Mouse (Mus musculus) T-helper 17 cell (primary cell): ENCODE results near the gene Gsk3a.

Experiments
- in situ Hi-C, 2 experiments: fragments of 300-600 bp; cut with MboI, MseI; formaldehyde crosslinking; loops; 1 replicate in 1 of 2; 2 replicates in 1 of 2; pipeline ENCODE4 v1.15.1; 2025; ENCODE audit warnings: high pct_unique_total_duplicates in 2 of 2

Gsk3a gene

GRCm38 (mm10) chr7:25237249-25238014 is at the start of gene Gsk3a:
TSS of gene Gsk3a (minus strand) at chr7:25237851.
- in situ Hi-C loops, result no loop called here

- in situ Hi-C loops, result loop anchor here in 1 of 2 experiments (10.0 kb wide), 1 partner anchor 62 kb away; the partner anchor contains the start of genes Dedd2 and Zfp526
Observed at GRCm38 (mm10) chr7:25286989-25287388, 49.3 kb upstream of the Gsk3a start.

- in situ Hi-C loops, result loop anchor here in 1 of 2 experiments (10.0 kb wide), 1 partner anchor 61 kb away; the partner anchor contains the start of genes Dedd2 and Zfp526
Observed at GRCm38 (mm10) chr7:25285511-25286238, 48.0 kb upstream of the Gsk3a start.

GRCm38 (mm10) chr7:25284766-25285165 is 47.1 kb upstream of the Gsk3a start:
- in situ Hi-C loops, result loop anchor here in 1 of 2 experiments (10.0 kb wide), 1 partner anchor 60 kb away; the partner anchor contains the start of genes Dedd2 and Zfp526

- in situ Hi-C loops, result loop anchor here in 1 of 2 experiments (10.0 kb wide), 1 partner anchor 59 kb away; the partner anchor contains the start of genes Dedd2 and Zfp526
Observed at GRCm38 (mm10) chr7:25284171-25284570, 46.5 kb upstream of the Gsk3a start.

- in situ Hi-C loops, result loop anchor here in 1 of 2 experiments (10.0 kb wide), 1 partner anchor 59 kb away; the partner anchor contains the start of genes Dedd2 and Zfp526
Observed at GRCm38 (mm10) chr7:25283637-25284036, 46.0 kb upstream of the Gsk3a start.

GRCm38 (mm10) chr7:25282731-25283211 is 45.1 kb upstream of the Gsk3a start:
- in situ Hi-C loops, result loop anchor here in 1 of 2 experiments (10.0 kb wide), 1 partner anchor 58 kb away; the partner anchor contains the start of genes Dedd2 and Zfp526

- in situ Hi-C loops, result loop anchor here in 1 of 2 experiments (10.0 kb wide), 1 partner anchor 57 kb away; the partner anchor contains the start of genes Dedd2 and Zfp526
Observed at GRCm38 (mm10) chr7:25281734-25282601, 44.3 kb upstream of the Gsk3a start.

- in situ Hi-C loops, result loop anchor here in 1 of 2 experiments (10.0 kb wide), 1 partner anchor 56 kb away; the partner anchor contains the start of genes Dedd2 and Zfp526
Observed at GRCm38 (mm10) chr7:25281166-25281733, 43.6 kb upstream of the Gsk3a start.

- in situ Hi-C loops, result loop anchor here (5.0 to 10.0 kb wide), 2 partner anchors 55 to 148 kb away; partner anchors contain the start of genes Dedd2 (in 2 of the 2) and Zfp526 (in 2 of the 2)
Observed at GRCm38 (mm10) chr7:25279861-25280791, 42.5 kb upstream of the Gsk3a start.

GRCm38 (mm10) chr7:25279076-25279860 is 41.6 kb upstream of the Gsk3a start:
- in situ Hi-C loops, result loop anchor here in 1 of 2 experiments (5.0 to 10.0 kb wide), 2 partner anchors 54 to 147 kb away; partner anchors contain the start of genes Dedd2 and Zfp526

GRCm38 (mm10) chr7:25278341-25279075 is 40.9 kb upstream of the Gsk3a start:
- in situ Hi-C loops, result loop anchor here in 1 of 2 experiments (5.0 to 10.0 kb wide), 2 partner anchors 54 to 146 kb away; partner anchors contain the start of genes Dedd2 and Zfp526

GRCm38 (mm10) chr7:25277998-25278340 is 40.3 kb upstream of the Gsk3a start:
- in situ Hi-C loops, result loop anchor here in 1 of 2 experiments (5.0 to 10.0 kb wide), 2 partner anchors 53 to 146 kb away; partner anchors contain the start of genes Dedd2 and Zfp526

GRCm38 (mm10) chr7:25277405-25277804 is 39.8 kb upstream of the Gsk3a start:
- in situ Hi-C loops, result loop anchor here in 1 of 2 experiments (5.0 to 10.0 kb wide), 2 partner anchors 53 to 145 kb away; partner anchors contain the start of genes Dedd2 and Zfp526

GRCm38 (mm10) chr7:25275555-25276298 is 38.1 kb upstream of the Gsk3a start:
- in situ Hi-C loops, result loop anchor here in 1 of 2 experiments (5.0 to 10.0 kb wide), 2 partner anchors 51 to 143 kb away; partner anchors contain the start of genes Dedd2 and Zfp526

GRCm38 (mm10) chr7:25274996-25275395 is 37.3 kb upstream of the Gsk3a start:
- in situ Hi-C loops, result loop anchor here (5.0 to 25.0 kb wide), 3 partner anchors 50 to 1962 kb away; partner anchors contain the start of genes Coq8b (in 1 of the 2), Dedd2 (in 1 of the 2), Itpkc (in 1 of the 2) and Zfp526 (in 1 of the 2)
